Mouse (Mus musculus): ENCODE measurements around the gene Slc25a22. TPM values are rescaled to one million over a fixed set of nuclear protein-coding genes. Genes with fewer than 3 reads are reported as not detected.
A peak's percentile ranks its signal among the peaks of the same experiment; 100 is the strongest.

Gene Slc25a22
- polyA plus RNA-seq, 1 experiment: 96.8 TPM

- peak overlapping the region; percentile 99 for H3K4me3 ChIP-seq (ENCODE audit: insufficient read depth, low read depth, low read length)
- peak overlapping the region; percentile 63 for H3K27ac ChIP-seq (replicated peaks; ENCODE audit: low read depth, low read length)
- peaks cover 7% of the 10 kb centered on the region; the same call in 1 of the 2 replicates for H3K4me1 ChIP-seq (ENCODE audit: control insufficient read depth, insufficient read depth, insufficient read length, low read length)
Observed at GRCm38 (mm10) chr7:141466607-141467148, 29.0 kb upstream of the Slc25a22 start.

GRCm38 (mm10) chr7:141466045-141466394, 28.3 kb upstream of the Slc25a22 start:
- H3K4me1 ChIP-seq (ENCODE audit: control insufficient read depth, insufficient read depth, insufficient read length, low read length): peaks cover 7% of the 10 kb centered on the region; the same call in 1 of the 2 replicates
- no peak overlapping the region; the same call in 1 of the 2 replicates for H3K27ac ChIP-seq (replicated peaks; ENCODE audit: low read depth, low read length)

GRCm38 (mm10) chr7:141465388-141466044, 27.8 kb upstream of the Slc25a22 start:
- peaks cover 10% of the 10 kb centered on the region; the same call in 1 of the 2 replicates for H3K4me1 ChIP-seq (ENCODE audit: control insufficient read depth, insufficient read depth, insufficient read length, low read length)
- H3K4me3 ChIP-seq (ENCODE audit: insufficient read depth, low read depth, low read length): peak overlapping the region; percentile 27

More at GRCm38 (mm10) chr7:141466045-141466394, 28.3 kb upstream of the Slc25a22 start:
- H3K4me3 ChIP-seq (ENCODE audit: insufficient read depth, low read depth, low read length): peak overlapping the region; percentile 27; the same call in 1 of the 2 replicates

DNA sequence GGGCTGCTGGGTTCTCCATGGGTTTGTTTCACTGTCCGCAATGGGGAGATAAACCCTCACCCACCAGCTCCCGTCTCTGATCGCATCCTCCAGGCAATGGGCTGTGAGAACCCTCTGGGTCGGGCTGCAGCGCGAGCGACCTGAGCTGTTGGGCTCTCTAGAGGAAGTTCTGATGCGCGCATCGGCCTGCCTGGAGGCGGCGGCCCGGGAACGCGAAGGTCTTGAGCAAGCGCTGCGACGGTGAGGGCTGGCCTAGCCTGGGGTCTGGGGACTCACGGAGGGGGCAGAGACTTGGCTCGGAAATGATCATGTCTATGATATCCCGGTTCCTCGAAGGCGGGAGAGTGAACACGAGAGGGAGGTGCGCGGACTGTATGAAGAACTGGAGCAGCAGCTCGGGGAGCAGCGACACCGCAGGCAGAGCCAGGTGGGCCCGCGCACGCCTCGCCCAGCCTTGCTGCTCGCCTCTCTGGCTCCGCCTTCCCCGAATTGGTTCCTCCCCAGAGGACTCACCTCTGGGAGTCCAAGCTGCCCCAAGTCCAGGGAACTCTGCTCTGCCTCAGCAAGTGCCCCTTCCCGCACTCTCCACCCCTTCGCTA, 27.0 kb upstream of the Slc25a22 start:
- Histone ChIP-seq H3K4me3 (ENCODE audit: insufficient read depth, low read depth, low read length) (peak overlapping the region; percentile 66), H3K27ac (replicated peaks; ENCODE audit: low read depth, low read length) (peak overlapping the region; percentile 76), H3K4me1 (ENCODE audit: control insufficient read depth, insufficient read depth, insufficient read length, low read length) (peaks cover 10% of the 10 kb centered on the region; the same call in 1 of the 2 replicates)

More at GRCm38 (mm10) chr7:141465388-141466044, 27.8 kb upstream of the Slc25a22 start:
- no peak overlapping the region; the same call in 1 of the 2 replicates for H3K27ac ChIP-seq (replicated peaks; ENCODE audit: low read depth, low read length)

DNA sequence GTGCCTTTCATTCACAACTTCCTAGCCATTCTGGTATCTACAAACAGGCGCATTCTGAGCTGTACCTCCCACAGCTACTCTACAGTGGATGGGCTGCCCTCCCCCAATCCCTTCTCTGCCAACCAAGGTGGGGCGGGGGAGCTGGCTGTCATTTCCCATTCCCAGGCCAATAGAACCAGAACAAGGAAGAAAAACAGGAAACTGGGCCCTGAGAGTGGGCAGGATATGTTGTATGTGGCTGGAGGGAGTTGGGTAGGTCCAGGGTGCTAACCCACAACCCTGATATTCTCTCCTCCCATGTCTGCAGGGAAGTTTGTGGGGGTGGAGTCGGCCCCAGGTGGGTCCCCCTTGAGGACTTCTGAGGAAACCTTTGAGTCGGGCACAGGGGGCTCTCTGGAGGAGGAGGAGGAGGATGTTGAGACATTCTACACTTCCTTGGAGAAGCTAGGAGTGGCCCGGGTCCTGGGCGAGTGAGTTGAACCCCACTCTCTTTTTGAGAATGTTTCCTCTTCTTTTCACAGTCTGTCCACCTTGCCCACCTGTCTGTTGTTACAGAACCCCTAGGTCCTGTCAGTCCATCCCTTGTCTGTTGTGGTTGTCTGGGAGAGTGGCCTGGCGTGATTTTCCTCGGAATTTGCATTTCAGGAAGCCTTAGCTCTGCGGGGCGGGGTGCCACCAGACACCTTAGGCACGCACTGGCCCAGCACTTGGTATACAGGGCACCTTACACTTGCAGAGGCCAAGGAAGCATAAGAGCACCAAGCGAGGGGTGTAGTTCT, 26.3 kb upstream of the Slc25a22 start:
- peak overlapping the region; percentile 76 for H3K27ac ChIP-seq (replicated peaks; ENCODE audit: low read depth, low read length)
- peak overlapping the region; percentile 66 for H3K4me3 ChIP-seq (ENCODE audit: insufficient read depth, low read depth, low read length)
- H3K4me1 ChIP-seq (ENCODE audit: control insufficient read depth, insufficient read depth, insufficient read length, low read length): peaks cover 12% of the 10 kb centered on the region; the same call in 1 of the 2 replicates

GRCm38 (mm10) chr7:141462333-141462821, 24.7 kb upstream of the Slc25a22 start:
- H3K4me1 ChIP-seq (ENCODE audit: control insufficient read depth, insufficient read depth, insufficient read length, low read length): peaks cover 25% of the 10 kb centered on the region
- peak overlapping the region; percentile 66 for H3K4me3 ChIP-seq (ENCODE audit: insufficient read depth, low read depth, low read length)
- H3K27ac ChIP-seq (replicated peaks; ENCODE audit: low read depth, low read length): peak overlapping the region; percentile 90

DNA sequence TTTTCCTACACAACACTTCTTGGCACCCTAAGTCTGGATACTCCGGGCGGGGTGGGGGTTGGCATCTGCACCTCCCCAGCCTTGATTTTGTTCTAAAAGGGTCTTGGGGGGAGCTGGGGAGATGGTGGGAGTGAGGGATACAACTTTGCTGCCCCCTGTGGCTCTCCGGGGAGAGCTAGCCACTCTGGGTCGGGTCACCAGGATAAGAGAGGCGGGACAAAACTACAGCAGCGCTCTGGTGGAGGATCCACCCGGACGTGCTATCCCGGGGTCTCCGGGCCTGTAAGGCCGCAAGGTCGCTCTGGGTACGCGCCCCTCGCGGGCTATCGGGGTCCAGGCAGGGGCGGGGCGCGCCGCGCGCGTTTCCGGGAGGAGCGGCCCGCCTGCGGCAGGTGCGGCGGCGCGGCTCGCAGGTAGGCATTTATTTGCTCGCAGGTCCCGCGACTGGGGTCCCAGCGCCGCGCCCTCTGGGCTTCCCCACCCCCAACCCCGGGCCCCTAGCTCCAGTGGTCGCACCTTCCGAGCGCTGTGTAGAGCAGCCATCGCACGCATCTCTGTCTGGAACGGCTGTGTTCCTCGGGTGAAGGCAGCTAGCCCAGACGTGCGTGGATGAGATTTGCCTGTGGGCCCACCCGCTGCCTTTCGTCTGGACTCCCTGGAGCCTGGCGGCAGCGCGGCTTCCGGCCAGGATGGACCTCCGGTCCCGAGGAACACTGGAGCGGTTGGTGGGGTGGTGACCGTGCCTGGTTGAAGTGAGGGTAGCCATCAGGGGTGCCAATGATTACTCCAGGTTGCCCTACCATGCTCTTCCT, 24.0 kb upstream of the Slc25a22 start:
- peak overlapping the region; percentile 90 for H3K27ac ChIP-seq (replicated peaks; ENCODE audit: low read depth, low read length)
- H3K4me1 ChIP-seq (ENCODE audit: control insufficient read depth, insufficient read depth, insufficient read length, low read length): peaks cover 26% of the 10 kb centered on the region
- H3K4me3 ChIP-seq (ENCODE audit: insufficient read depth, low read depth, low read length): peak overlapping the region; percentile 66

DNA sequence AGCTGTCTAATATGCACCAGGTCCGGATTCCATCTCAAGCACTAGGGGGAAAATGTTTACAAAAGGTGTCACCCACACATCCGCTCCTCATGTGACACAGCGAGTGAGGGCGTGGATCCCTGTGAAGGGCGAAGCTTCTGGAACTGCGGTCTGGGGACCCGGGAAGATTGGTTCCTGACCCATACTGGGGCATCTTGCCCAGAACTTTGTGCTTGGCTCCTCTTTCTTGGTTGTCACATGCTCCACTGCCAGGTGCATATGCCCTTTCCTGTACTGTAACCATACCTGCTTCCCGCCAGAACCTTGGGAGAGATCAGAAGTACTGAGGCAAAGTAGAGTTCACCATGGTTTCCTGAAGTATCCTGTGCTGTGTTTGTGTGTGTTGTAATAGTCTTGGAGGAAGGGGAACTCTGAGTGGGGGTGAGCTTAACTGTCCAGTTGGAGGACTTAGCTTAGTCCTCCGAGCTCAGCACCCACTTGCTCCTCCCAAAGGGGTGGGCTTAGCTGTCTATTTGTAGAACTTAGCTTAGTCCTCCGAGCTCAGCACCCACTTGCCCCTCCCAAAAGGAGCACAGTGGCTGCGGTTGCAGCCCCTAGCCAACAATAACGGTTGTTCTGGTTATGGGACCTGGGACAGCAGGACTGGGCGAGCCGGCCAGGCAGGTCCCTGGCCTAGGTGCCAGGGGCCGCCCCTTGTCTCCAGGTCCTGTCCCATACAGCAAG, 22.9 kb upstream of the Slc25a22 start, which contains the start of gene Cracr2b:
Gene Cracr2b, plus strand, starts transcription at position 704 of the 723 bp plus-strand sequence.
- Histone ChIP-seq H3K4me3 (ENCODE audit: insufficient read depth, low read depth, low read length) (peak within 1 kb of the TSS; percentile 66), H3K4me1 (ENCODE audit: control insufficient read depth, insufficient read depth, insufficient read length, low read length) (peaks cover 25% of the 10 kb centered on the region), H3K27ac (replicated peaks; ENCODE audit: low read depth, low read length) (peak within 1 kb of the TSS; percentile 90)

DNA sequence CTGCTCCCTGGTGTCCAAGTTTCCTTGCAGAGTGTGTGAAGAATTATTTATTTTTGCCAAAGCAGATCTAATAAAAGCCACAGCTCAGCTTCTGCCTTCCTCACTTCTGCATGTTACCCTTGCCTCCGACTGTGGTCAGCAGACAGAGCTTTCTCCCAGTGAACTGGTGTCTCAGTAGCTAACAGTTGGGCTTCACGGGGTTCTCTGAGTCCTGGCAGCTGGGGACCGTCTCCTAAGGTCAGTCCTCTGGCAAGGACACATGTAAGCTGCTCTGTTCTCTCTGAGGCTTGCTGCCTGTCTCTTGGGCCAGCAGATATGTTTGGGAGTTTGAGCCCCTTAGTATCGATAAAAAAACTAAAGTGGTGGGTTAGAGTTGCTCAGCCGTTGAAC, 22.3 kb upstream of the Slc25a22 start:
- Histone ChIP-seq H3K27ac (replicated peaks; ENCODE audit: low read depth, low read length) (peak overlapping the region; percentile 90), H3K4me3 (ENCODE audit: insufficient read depth, low read depth, low read length) (no peak overlapping the region), H3K4me1 (ENCODE audit: control insufficient read depth, insufficient read depth, insufficient read length, low read length) (peaks cover 25% of the 10 kb centered on the region)

GRCm38 (mm10) chr7:141459301-141459711, 21.6 kb upstream of the Slc25a22 start:
- no peak overlapping the region for H3K4me3 ChIP-seq (ENCODE audit: insufficient read depth, low read depth, low read length)
- H3K4me1 ChIP-seq (ENCODE audit: control insufficient read depth, insufficient read depth, insufficient read length, low read length): peaks cover 25% of the 10 kb centered on the region
- peak overlapping the region; percentile 9 for H3K27ac ChIP-seq (replicated peaks; ENCODE audit: low read depth, low read length)

DNA sequence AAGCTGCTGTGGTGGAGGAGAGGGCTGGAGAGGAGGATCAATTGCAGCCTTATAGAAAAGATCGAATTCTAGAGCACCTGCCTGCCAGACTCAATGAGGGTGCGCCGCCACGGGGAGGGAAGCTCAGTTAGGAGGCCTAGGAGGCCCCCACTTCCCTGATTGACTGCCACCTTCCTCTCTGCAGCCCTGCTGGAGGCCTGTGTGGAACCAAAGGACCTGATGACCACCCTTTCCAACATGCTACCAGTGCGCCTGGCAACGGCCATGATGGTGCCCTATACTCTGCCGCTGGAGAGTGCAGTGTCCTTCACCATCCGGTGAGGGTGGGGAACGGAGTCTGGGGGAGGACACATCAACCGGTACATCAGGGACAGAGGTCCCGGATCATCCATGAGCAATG, 21.0 kb upstream of the Slc25a22 start:
- Histone ChIP-seq H3K4me3 (ENCODE audit: insufficient read depth, low read depth, low read length) (no peak overlapping the region; the same call in 1 of the 2 replicates), H3K27ac (replicated peaks; ENCODE audit: low read depth, low read length) (peak overlapping the region; percentile 9; the same call in 1 of the 2 replicates), H3K4me1 (ENCODE audit: control insufficient read depth, insufficient read depth, insufficient read length, low read length) (peaks cover 25% of the 10 kb centered on the region)

- Histone ChIP-seq H3K27ac (replicated peaks; ENCODE audit: low read depth, low read length) (peak overlapping the region; percentile 97), H3K4me3 (ENCODE audit: insufficient read depth, low read depth, low read length) (peak overlapping the region; percentile 4), H3K4me1 (ENCODE audit: control insufficient read depth, insufficient read depth, insufficient read length, low read length) (peaks cover 27% of the 10 kb centered on the region)
Observed at GRCm38 (mm10) chr7:141457986-141458660, 20.4 kb upstream of the Slc25a22 start.

- peak overlapping the region; percentile 97 for H3K27ac ChIP-seq (replicated peaks; ENCODE audit: low read depth, low read length)
Observed at GRCm38 (mm10) chr7:141457236-141457635, 19.5 kb upstream of the Slc25a22 start.

More at GRCm38 (mm10) chr7:141457236-141457635, 19.5 kb upstream of the Slc25a22 start:
- Histone ChIP-seq H3K4me1 (ENCODE audit: control insufficient read depth, insufficient read depth, insufficient read length, low read length) (peaks cover 26% of the 10 kb centered on the region), H3K4me3 (ENCODE audit: insufficient read depth, low read depth, low read length) (peak overlapping the region; percentile 91)
